Mouse (Mus musculus) bone marrow macrophage, adult 2 months (primary cell): ENCODE data around the gene Gnas.

Source experiments
- CTCF ChIP-seq: IDR thresholded peaks from 2 replicates; pipeline ENCODE4 v1.5.1; 2012; ENCODE audit warnings: low read depth, mild to moderate bottlenecking, low read length, moderate library complexity
- POLR2A ChIP-seq: IDR thresholded peaks from 2 replicates; pipeline ENCODE4 v1.6.1; 2012; ENCODE audit warnings: mild to moderate bottlenecking, low read depth, low read length, borderline replicate concordance

GRCm38 (mm10) chr2:174251963-174252362 is 32.2 kb upstream of the Gnas start:
- no peak for TF ChIP-seq CTCF
- no peak for TF ChIP-seq POLR2A
